Mouse (Mus musculus) stomach, postnatal 0 days (tissue): Measurements from ENCODE around the gene Lama2. TPM values are rescaled to one million over a fixed set of nuclear protein-coding genes. Genes with fewer than 3 reads are reported as not detected.

ENCODE experiments used
- ATAC-seq: fragments of 200-750 bp; cut with Nextera tagmentation; 2 replicates; pipeline ENCODE4 v1.8.0; 2017; ENCODE audit not compliant: low FRiP score, low TSS enrichment
- DNase-seq: peaks from one replicate; pipeline ENCODE4 v3.0.0-alpha.2; 2016; ENCODE audit warnings: low spot score
- H3K27ac ChIP-seq: fragments of 300-500 bp; sonication (generic); replicated peaks from 2 replicates; pipeline ENCODE4 v1.5.1; 2014; ENCODE audit warnings: mild to moderate bottlenecking, control low read depth
- H3K27me3 ChIP-seq: fragments of 300-500 bp; sonication (generic); 2 replicates; pipeline ENCODE4 v1.6.1; 2014; ENCODE audit warnings: low read length; ENCODE audit not compliant: control insufficient read depth, insufficient read depth
- H3K36me3 ChIP-seq: fragments of 300-500 bp; sonication (generic); 2 replicates; pipeline ENCODE4 v1.6.1; 2014; ENCODE audit warnings: low read length, mixed read lengths; ENCODE audit not compliant: control insufficient read depth, insufficient read depth
- H3K4me1 ChIP-seq: fragments of 300-500 bp; sonication (generic); replicated peaks from 2 replicates; pipeline ENCODE4 v1.6.1; 2014; ENCODE audit warnings: antibody characterized with exemption; ENCODE audit not compliant: control insufficient read depth, insufficient read depth
- H3K4me2 ChIP-seq: fragments of 300-500 bp; sonication (generic); replicated peaks from 2 replicates; pipeline ENCODE4 v1.6.1; 2014; ENCODE audit warnings: low read depth, mild to moderate bottlenecking, control low read depth, moderate library complexity
- H3K4me3 ChIP-seq: fragments of 300-500 bp; sonication (generic); 2 replicates; pipeline ENCODE4 v1.5.1; 2014; ENCODE audit warnings: low read depth, low read length, control low read depth
- H3K9ac ChIP-seq: fragments of 300-500 bp; sonication (generic); 2 replicates; pipeline ENCODE4 v1.6.1; 2014; ENCODE audit warnings: mild to moderate bottlenecking, low read length, control low read depth, mixed read lengths
- H3K9me3 ChIP-seq: fragments of 300-500 bp; sonication (generic); 2 replicates; pipeline ENCODE4 v1.6.1; 2016; ENCODE audit warnings: low read length; ENCODE audit not compliant: control insufficient read depth
- CTCF ChIP-seq: IDR thresholded peaks from 2 replicates; pipeline ENCODE4 v1.5.1; 2016; ENCODE audit warnings: antibody characterized with exemption, low read depth, mild to moderate bottlenecking, moderate library complexity
- EP300 ChIP-seq: optimal IDR thresholded peaks from 2 replicates; pipeline ENCODE3; 2016; ENCODE audit warnings: antibody characterized with exemption
- WGBS: fragments of 180-500 bp; shearing (Covaris S2); extraction: QIAGEN DNeasy Blood & Tissue Kit; methylation state at CpG from one replicate; pipeline ENCODE4 v1.1.7; 2014; 5-methylcytosine and 5-hydroxymethylcytosine counted together
- polyA plus RNA-seq: library from polyadenylated mRNA; unstranded; fragments of >200 nt; fragmentation: Nextera tagmentation; extraction: Ambion mirVana; gene quantifications from 2 replicates; pipeline ENCODE4 v1.2.1, GENCODE M21; 2015

Gene Lama2
- polyA plus RNA-seq, 1 experiment from 2014 or later: 12.8 TPM

GRCm38 (mm10) chr10:27188630-27189365 is 430.8 kb downstream of the Lama2 start:
- H3K36me3 ChIP-seq: no peaks in the 10 kb centered on the region
- TF ChIP-seq EP300 (no peak), CTCF (no peak)
- H3K9ac ChIP-seq: no peak overlapping the region
- no peaks in the 10 kb centered on the region for H3K4me1 ChIP-seq
- no peak overlapping the region for H3K4me2 ChIP-seq
- H3K4me3 ChIP-seq: no peak overlapping the region
- WGBS: 89% methylated on average over 9 of the region's 9 CpGs
- DNase-seq: no peak
- no peak for ATAC-seq
- no peaks in the 10 kb centered on the region for H3K27me3 ChIP-seq
- H3K9me3 ChIP-seq: no peaks in the 10 kb centered on the region
- H3K27ac ChIP-seq: no peak overlapping the region

GRCm38 (mm10) chr10:27184185-27184584 is 435.4 kb downstream of the Lama2 start:
- TF ChIP-seq CTCF: no peak
- no peak for TF ChIP-seq EP300
- Histone ChIP-seq H3K27ac (no peak overlapping the region), H3K9me3 (no peaks in the 10 kb centered on the region), H3K9ac (no peak overlapping the region), H3K27me3 (no peaks in the 10 kb centered on the region), H3K4me1 (no peaks in the 10 kb centered on the region), H3K36me3 (no peaks in the 10 kb centered on the region), H3K4me2 (no peak overlapping the region), H3K4me3 (no peak overlapping the region)
- DNase-seq (no peak), ATAC-seq (no peak)
- 81% methylated on average over 5 of the region's 5 CpGs for WGBS

GRCm38 (mm10) chr10:27174271-27174670 is 445.3 kb downstream of the Lama2 start:
- Histone ChIP-seq H3K4me3 (no peak overlapping the region), H3K4me2 (no peak overlapping the region), H3K36me3 (no peaks in the 10 kb centered on the region), H3K9ac (no peak overlapping the region), H3K9me3 (no peaks in the 10 kb centered on the region), H3K4me1 (no peaks in the 10 kb centered on the region), H3K27ac (no peak overlapping the region), H3K27me3 (no peaks in the 10 kb centered on the region)
- no peak for TF ChIP-seq EP300
- no peak for TF ChIP-seq CTCF
- WGBS: 68% methylated on average over 2 of the region's 2 CpGs
- DNase-seq (no peak), ATAC-seq (no peak)

- Histone ChIP-seq H3K36me3 (no peaks in the 10 kb centered on the region), H3K27ac (no peak overlapping the region), H3K9ac (no peak overlapping the region), H3K9me3 (no peaks in the 10 kb centered on the region), H3K27me3 (no peaks in the 10 kb centered on the region), H3K4me1 (no peaks in the 10 kb centered on the region), H3K4me2 (no peak overlapping the region), H3K4me3 (no peak overlapping the region)
- TF ChIP-seq EP300: no peak
- TF ChIP-seq CTCF: no peak
- WGBS: 80% methylated on average over 3 of the region's 3 CpGs
- ATAC-seq: no peak
- no peak for DNase-seq
Measured at GRCm38 (mm10) chr10:27164738-27165137, 454.8 kb downstream of the Lama2 start.

- H3K4me1 ChIP-seq: no peaks in the 10 kb centered on the region
- H3K27ac ChIP-seq: no peak overlapping the region
- ATAC-seq: no peak
- H3K4me2 ChIP-seq: no peak overlapping the region
- H3K36me3 ChIP-seq: no peaks in the 10 kb centered on the region
- no peak overlapping the region for H3K9ac ChIP-seq
- DNase-seq: no peak
- no peak overlapping the region for H3K4me3 ChIP-seq
- 74% methylated on average over 2 of the region's 2 CpGs for WGBS
- no peaks in the 10 kb centered on the region for H3K9me3 ChIP-seq
- H3K27me3 ChIP-seq: no peaks in the 10 kb centered on the region
- no peak for TF ChIP-seq EP300
- TF ChIP-seq CTCF: peak; percentile 43
Measured at GRCm38 (mm10) chr10:27162364-27162763, 457.2 kb downstream of the Lama2 start.

GRCm38 (mm10) chr10:27150220-27150619 is 469.3 kb downstream of the Lama2 start:
- no peaks in the 10 kb centered on the region for H3K27me3 ChIP-seq

More at GRCm38 (mm10) chr10:27150220-27150619, 469.3 kb downstream of the Lama2 start:
- H3K36me3 ChIP-seq: no peaks in the 10 kb centered on the region
- H3K4me1 ChIP-seq: no peaks in the 10 kb centered on the region
- TF ChIP-seq EP300: no peak
- TF ChIP-seq CTCF: no peak
- H3K27ac ChIP-seq: no peak overlapping the region
- DNase-seq (no peak), ATAC-seq (no peak)
- H3K9me3 ChIP-seq: no peaks in the 10 kb centered on the region
- no peak overlapping the region for H3K4me2 ChIP-seq
- H3K4me3 ChIP-seq: no peak overlapping the region
- H3K9ac ChIP-seq: no peak overlapping the region
- 88% methylated on average over 3 of the region's 3 CpGs for WGBS
